Mouse (Mus musculus): ENCODE measurements around the gene Il27ra. TPM values are rescaled to one million over a fixed set of nuclear protein-coding genes. Genes with fewer than 3 reads are reported as not detected.
"Not testable (repeated sequence)": the region's sequence is repeated elsewhere in the genome, so short reads cannot be mapped to it uniquely, and the experiment has no call there.

Gene Il27ra
- total RNA-seq, 2 experiments from 2014 or later = 0.49 to 0.52 TPM

DNA sequence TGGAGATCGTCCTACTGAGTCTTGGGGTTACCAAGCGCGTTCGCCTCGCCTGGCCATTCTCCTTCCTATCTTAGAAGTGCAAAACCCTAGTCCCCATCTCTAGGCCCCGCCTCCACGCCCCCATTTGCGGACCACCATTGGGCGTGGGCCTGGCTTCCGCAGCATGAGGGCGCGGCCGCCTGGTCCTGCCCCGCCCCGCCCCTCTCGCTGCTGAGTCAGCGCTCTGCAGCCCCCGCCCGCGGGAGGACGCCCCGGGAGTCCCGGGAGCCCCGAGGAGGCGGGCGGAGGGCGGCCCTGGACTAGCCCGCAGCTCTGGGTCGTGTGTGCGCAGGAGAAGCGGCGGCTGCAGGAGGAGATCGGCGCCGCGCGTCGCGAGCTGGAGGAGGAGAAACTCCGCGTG lies 16.5 kb downstream of the Il27ra start:
- intact Hi-C loops (cut with DNase I) = no loop called here

DNA sequence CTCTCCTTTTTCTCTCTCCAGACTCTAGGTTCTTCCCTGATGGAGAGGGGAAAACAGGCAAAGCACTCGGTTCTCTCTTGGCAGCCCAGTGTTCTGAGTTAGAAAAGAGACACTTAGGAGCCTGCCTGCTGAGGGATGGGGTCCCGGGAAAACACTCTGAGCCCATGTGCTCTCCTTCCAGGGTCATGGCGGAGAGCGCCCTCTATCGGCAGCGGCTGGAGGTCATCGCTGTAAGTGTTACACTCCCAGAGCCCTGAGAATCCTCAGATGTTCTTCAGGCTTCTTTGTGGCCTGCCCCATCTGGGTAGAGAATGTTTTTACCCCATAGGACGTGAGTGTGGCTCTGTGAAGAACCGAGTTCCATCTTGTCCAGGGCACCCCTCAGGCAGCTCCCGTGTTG lies 18.2 kb downstream of the Il27ra start:
- intact Hi-C loops (cut with DNase I) = no loop called here
- no peak for DNase-seq (ENCODE audit: low spot score in 2 of 2)

More for the DNA sequence above, 16.5 kb downstream of the Il27ra start:
- peak in 1 of 2 experiments; percentile 29 for DNase-seq (ENCODE audit: low spot score in 2 of 2)

DNA sequence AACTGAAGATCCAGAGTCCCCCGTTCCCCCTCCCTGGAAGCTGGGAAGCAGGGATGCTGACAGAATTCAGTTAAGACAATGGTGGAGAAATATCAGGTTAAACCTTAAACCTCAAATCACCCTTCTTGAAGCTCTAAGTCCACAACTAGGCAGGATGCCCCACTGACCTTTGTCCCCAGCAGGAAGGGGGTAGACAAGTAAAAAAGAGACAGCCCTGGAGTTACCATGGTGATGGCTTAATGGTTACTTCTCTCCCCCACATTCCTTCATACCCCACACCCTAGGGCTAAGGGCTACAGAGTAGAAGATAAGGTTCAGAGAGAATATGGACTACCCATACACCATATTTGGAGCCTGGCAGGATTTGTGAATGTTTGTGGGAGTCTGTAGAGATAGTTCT lies 18.8 kb downstream of the Il27ra start:
- no peak for DNase-seq (ENCODE audit: low spot score in 2 of 2)
- intact Hi-C loops (cut with DNase I) = no loop called here

- intact Hi-C loops (cut with DNase I) = no loop called here
- DNase-seq (ENCODE audit: low spot score in 2 of 2) = no peak
These were observed 19.3 kb downstream of the Il27ra start for GRCm38 (mm10) chr8:84023085-84023484.

DNA sequence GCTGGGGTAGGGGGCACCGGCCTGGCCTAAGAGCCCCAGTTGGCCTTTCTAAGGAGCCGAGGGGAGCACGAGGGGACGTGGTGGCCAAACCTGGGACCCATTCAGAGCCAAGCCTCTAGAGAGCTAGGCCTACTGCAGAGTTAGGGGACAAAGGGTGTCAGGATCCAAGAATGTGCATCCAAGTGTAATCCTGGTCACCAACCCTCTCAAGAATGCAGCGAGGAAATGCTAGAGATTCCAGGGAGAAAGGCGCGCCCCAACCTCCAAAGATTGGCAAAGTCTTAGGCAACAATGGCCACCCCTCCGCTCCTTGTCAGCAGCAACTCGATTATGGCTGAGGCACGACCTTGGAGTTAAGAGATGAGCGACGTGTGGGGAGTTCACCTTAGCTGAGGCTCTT lies 20.8 kb downstream of the Il27ra start:
- intact Hi-C loops (cut with DNase I) = no loop called here
- no peak for DNase-seq (ENCODE audit: low spot score in 2 of 2)

DNA sequence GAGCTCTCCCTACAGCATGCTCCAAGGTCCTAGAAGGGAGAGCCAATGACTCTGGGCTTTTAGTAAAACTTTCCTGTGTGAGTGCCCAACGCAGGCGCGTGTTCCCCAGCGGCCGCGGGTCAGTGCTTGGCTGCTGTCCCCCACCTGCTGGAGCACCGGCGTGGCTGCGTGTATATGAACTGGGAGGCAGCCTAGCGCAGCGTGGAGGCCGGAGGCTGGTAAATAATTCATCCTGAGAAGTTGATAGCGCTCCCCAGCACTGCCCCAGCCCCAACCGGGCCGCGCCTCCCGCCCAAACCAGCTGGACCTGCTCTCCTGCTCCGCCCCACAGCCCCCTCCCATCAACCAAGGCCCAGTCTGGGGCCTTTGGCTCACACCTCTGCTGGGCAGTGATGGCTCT lies 21.3 kb downstream of the Il27ra start, which contains the start of gene Palm3:
Gene Palm3, plus strand, starts transcription at position 376 of the 400 bp plus-strand sequence.
- intact Hi-C loops (cut with DNase I) = no loop called here
- DNase-seq (ENCODE audit: low spot score in 2 of 2) = no peak

DNA sequence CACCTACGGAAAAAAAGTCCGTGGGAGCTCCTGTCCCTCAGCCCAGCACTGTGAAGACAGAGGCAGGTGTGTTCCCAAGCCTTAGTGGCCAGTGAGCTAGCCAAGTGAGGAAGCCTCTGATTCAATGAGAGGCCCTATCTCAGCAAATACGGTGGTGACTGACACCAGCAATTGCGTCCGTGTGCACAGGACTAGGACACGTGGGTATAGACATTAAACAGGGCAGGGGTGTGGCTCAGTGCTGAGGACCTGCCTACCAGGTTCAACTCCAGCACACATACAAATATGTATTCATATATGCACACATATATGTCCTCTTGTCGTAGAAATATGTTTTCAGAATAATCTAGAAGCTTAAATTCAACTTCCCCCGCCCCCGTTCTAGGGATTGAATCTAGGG lies 22.7 kb downstream of the Il27ra start:
- intact Hi-C loops (cut with DNase I) = no loop called here
- no peak for DNase-seq (ENCODE audit: low spot score in 2 of 2)

DNA sequence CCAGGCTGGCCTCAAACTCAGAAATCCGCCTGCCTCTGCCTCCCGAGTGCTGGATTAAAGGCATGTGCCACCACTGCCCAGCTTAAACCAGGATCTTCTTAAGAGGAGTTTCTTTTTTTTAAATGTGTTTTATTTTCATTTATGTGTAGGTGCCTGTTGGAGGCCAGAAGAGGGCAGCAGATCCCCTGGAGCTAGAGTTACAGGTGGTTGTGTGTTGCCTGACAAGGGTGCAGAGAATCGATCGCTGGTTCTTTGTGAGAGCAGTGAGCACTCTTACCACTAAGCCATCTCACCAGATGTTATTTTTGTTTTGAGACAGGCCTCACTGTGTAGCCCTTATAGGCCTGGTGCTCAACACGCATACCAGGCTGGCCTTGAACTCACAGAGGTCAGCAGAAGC lies 26.6 kb downstream of the Il27ra start:
- intact Hi-C loops (cut with DNase I) = no loop called here

GRCm38 (mm10) chr8:84012499-84013165 lies 29.8 kb downstream of the Il27ra start:
- no peak for DNase-seq (ENCODE audit: low spot score in 2 of 2)
- intact Hi-C loops (cut with DNase I) = loop anchor here (5.0 kb wide), 1 partner anchor 55 kb away; the partner anchor contains the start of genes Gm10643 and Rfx1

More for the DNA sequence above, 26.6 kb downstream of the Il27ra start:
- no peak for DNase-seq (ENCODE audit: low spot score in 2 of 2)

DNA sequence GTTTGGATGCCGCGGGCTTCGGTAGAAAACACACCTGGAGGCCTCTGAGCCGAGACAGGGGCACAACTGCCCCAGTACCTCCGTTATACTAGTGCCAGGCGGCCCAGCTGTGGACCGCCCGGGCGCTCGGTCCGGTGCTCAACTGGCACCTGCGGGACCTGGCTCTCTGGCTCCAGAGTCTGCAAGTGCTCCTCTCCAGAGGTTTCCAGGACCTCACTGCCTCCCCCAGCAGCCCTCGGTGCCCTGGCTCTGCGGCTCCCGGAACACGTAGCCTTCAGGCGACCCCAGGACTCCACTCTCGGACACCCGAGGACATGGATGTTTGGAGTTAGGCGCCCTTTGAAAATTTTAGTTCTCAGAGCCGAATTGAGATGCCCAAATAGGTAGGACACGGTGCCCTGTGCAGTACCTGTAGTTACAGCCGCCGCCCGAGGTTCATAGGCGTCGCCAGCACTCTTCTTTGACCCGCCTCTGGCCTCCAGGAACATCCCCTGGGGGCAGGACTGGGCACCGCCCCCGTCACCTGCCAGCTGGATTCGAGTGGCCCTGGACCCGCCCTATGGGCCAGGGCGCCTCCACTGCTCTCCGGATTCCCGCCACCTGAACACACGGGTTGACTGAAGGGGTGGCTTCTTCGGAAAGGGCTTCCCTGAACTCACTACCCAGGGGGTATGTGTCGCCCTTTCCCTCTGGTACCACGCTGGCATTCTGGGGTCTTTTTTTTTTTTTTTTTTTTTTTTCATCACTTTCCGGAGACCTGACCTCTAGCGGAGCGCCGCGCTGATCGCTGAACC lies 30.5 kb downstream of the Il27ra start, which contains the start of gene 2210011C24Rik:
Gene 2210011C24Rik, minus strand, starts transcription at position 467 of the 794 bp plus-strand sequence.
- intact Hi-C loops (cut with DNase I) = loop anchor here (5.0 kb wide), 1 partner anchor 55 kb away; the partner anchor contains the start of genes Gm10643 and Rfx1
- no peak for DNase-seq (ENCODE audit: low spot score in 2 of 2)

DNA sequence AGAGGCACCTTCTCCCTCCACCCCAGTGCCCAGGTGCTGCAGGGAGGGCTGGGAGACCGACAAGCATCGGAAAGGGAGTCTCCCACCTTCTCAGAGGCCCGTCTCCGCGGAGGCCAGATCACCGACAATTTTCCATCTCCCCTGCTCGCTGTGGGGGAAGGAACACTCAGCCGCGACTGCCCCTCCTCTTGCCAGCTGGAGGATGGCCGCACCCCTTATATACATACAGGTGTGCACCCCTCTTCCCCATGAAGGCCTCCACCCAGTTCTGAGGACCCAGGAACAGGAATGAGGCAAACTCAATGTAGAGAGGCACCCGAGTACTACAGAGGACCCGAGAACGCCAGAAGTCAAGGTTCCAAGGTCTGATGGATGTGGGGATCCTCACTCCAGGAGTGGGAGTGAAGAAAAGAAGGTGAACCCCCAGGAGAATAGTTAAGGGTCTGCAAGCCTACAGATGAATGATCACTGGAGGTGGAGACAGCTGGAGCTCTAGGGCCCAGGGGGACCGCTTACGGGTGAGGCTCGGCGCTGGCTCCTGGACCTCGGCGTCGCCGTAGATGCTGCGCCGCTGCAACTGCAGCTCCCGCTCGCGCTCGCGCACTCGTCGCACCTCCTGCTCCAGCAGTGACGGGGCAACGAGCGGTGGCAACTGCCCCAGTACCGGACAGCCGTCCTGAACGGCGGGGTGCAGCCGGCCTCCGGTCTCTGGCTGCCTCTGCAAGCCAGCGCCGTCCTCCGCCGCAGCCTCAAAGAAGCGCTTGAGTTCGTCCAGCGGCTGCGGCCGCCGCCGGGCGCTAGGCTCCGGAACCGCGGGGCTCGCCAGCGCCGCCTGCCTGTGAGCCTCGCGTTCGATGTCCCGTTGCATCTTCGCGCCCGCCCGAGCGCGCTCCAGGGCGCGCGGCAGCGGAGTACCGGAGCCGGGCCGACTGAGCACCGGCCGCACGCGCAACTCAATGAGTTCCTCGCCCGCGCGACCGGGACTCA lies 31.5 kb downstream of the Il27ra start:
- DNase-seq (ENCODE audit: low spot score in 2 of 2) = peak; percentile 65
- intact Hi-C loops (cut with DNase I) = loop anchor here (5.0 kb wide), 1 partner anchor 56 kb away; the partner anchor contains the start of genes Gm10643 and Rfx1

GRCm38 (mm10) chr8:84009876-84010275 lies 32.5 kb downstream of the Il27ra start:
- intact Hi-C loops (cut with DNase I) = loop anchor here (5.0 kb wide), 1 partner anchor 57 kb away; the partner anchor contains the start of genes Gm10643 and Rfx1
- peak; percentile 83 to 84 for DNase-seq (ENCODE audit: low spot score in 2 of 2)

DNA sequence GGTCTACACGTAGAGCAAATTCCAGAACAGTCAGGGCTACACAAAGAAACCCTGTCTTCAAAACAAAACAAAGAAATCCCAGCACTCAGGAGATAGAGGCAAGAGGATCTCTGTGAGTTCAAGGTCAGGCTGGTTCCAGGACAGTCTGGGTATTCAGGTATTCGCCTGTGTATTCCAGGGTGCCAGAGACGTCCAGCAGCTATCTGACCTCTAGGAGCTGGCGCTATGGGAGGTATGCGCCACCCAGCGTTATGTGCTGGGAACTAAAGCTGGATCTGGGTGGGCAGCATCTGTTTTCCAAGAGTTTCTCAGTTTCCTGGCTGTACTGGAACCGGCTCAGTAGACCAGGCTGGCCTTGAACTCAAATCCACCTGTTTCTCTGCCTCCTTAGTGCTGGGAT lies 34.0 kb downstream of the Il27ra start:
- intact Hi-C loops (cut with DNase I) = no loop called here
- DNase-seq (ENCODE audit: low spot score in 2 of 2) = no peak

DNA sequence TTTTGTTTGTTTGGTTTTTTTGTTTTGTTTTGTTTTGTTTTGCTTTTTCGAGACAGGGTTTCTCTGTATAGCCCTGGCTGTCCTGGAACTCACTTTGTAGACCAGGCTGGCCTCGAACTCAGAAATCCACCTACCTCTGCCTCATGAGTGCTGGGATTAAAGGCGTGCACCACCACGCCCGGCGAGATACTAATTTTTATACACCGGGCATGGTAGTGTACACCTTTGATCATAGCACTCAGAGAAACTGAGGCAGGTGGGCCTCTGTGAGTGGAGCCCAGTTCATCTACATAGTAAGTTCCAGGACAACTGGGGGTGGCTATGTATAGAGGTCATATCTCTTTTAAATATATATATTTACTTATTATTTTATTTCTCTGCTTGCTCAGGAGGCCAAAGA lies 36.9 kb downstream of the Il27ra start:
- intact Hi-C loops (cut with DNase I); DNase-seq (ENCODE audit: low spot score in 2 of 2): not testable (repeated sequence)

- peak; percentile 92 to 93 for DNase-seq (ENCODE audit: low spot score in 2 of 2)
- intact Hi-C loops (cut with DNase I) = no loop called here
These were observed 37.7 kb downstream of the Il27ra start for GRCm38 (mm10) chr8:84004533-84005201.

DNA sequence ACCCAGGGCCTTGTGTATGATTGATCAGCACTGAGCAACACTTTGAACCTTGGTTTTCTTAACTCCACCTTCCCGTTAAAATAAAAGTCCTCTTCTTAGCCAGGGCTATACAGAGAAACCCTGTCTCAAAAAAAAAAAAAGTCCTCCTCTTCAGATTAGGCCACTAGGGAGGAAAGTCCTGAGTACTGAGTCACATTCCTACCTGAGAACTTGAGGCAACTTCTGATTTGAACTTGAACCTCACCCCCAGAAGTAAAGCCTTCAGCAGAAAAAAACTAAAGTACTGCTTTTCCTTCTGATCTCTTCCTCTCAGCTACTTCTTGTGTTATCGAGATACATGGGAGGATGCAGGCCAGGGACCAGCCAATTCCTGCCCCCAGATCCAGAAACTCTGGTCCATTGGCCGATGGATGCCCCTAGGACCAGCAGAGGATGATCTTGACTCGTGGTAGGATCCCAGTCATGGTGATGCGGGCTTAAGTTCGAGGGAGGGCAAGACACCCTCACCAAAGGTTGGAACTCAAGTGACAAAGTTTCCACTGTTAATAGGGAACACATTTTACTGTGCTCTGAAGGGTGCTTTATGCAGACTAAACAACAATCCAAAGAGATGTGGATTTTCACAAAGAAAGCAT lies 38.7 kb downstream of the Il27ra start:
- no peak for DNase-seq (ENCODE audit: low spot score in 2 of 2)
- intact Hi-C loops (cut with DNase I) = no loop called here

- no peak for DNase-seq (ENCODE audit: low spot score in 2 of 2)
- intact Hi-C loops (cut with DNase I) = no loop called here
These were observed 39.3 kb downstream of the Il27ra start for GRCm38 (mm10) chr8:84002957-84003611.

All from left cerebral cortex, postnatal 36 days (tissue).